Mouse (Mus musculus): ENCODE results near the gene Pskh1. TPM values are rescaled to one million over a fixed set of nuclear protein-coding genes. Genes with fewer than 3 reads are reported as not detected.

Pskh1 gene
- polyA plus RNA-seq, 1 experiment = 24.3 TPM

DNA sequence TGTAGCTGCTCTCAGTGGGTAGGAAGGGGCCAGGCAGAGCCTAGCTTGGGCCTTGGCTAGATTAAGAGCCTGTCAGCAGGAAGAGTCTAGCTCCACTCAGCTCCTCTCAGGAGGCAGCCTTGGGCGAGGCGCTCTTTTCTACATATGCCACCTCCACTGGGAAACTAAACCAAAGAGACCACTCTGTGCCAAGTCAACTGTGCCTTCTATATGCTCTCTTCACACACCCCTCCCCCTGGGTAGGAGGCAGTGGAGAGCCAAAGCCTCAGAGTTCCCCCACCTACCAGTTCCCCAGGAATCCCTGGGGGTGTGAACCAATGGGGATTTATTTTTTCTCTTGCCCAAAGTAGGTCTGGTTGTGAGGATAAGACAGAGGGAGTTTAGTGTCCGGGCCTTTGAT is 31.0 kb downstream of the Pskh1 start:
- 93% methylated on average over 3 of the region's 3 CpGs for WGBS

DNA sequence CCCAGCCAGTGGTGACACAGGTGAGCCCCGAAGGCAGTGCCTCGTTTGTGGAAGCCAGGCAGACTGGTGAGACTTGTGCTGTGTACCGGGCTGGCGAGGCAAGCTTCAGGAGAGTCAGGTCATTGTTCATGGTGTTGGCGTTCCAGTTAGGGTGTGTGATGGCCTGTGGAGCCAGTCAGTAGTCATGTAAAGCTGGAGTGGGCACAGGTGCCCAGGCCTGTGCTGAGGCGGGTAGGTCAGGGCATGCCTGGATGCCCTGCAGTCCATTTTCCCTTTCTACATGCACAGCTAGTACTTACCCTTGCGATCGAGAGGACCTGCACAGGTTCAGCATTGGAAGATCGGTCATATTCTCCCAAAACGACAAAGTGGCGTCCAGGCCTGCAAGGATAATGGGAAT is 32.3 kb downstream of the Pskh1 start:
- DNase-seq (ENCODE audit: low read depth in 1 of 2, low spot score in 2 of 2) = no peak
- Histone ChIP-seq H3K36me3 (ENCODE audit: control insufficient read depth, insufficient read depth, low read length) (peaks cover 15% of the 10 kb centered on the region), H3K4me1 (ENCODE audit: control insufficient read depth, insufficient read depth, insufficient read length) (peaks cover 3% of the 10 kb centered on the region; the same call in 1 of the 2 replicates)

More for the DNA sequence above, 31.0 kb downstream of the Pskh1 start:
- TF ChIP-seq CTCF (IDR thresholded peaks at IDR 0.05; ENCODE audit: extremely low read depth, insufficient read depth, insufficient read length, insufficient replicate concordance) (no peak), POLR2A (IDR thresholded peaks at IDR 0.05; ENCODE audit: low read depth, low read length) (no peak)
- H3K36me3 ChIP-seq (ENCODE audit: control insufficient read depth, insufficient read depth, low read length) = peaks cover 16% of the 10 kb centered on the region
- H3K4me3 ChIP-seq (ENCODE audit: extremely low read depth, insufficient read depth, insufficient read length) = no peak overlapping the region
- no peak for DNase-seq (ENCODE audit: low read depth in 1 of 2, low spot score in 2 of 2)
- H3K27me3 ChIP-seq (ENCODE audit: control insufficient read depth, insufficient read depth, low read length) = no peaks in the 10 kb centered on the region
- no peaks in the 10 kb centered on the region for H3K4me1 ChIP-seq (ENCODE audit: control insufficient read depth, insufficient read depth, insufficient read length)
- no peak overlapping the region for H3K27ac ChIP-seq (ENCODE audit: insufficient read depth, low read length)

DNA sequence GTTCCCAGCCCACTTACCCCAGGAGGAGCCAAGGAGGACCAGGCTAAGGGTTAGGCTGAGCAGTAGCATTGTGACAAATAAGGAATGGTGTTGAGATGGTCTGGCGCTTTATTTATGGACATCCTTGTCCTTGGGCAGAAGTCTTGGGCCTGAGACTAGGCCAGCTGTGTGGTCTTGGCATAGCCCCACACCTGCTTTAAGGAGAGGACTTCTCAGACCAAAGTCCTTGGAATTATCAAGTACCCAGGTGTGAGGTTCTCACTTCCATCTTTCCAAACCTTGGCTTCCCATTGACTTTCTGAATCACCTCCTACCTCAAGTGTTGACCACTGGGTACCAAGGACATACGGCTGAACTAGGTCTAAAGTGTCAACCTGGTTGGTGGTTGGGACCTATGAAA is 33.5 kb downstream of the Pskh1 start, which contains the start of gene Ctrl:
TSS of gene Ctrl (minus strand) at position 101 of the 400 bp plus-strand sequence.
- no peaks in the 10 kb centered on the region for H3K27me3 ChIP-seq (ENCODE audit: control insufficient read depth, insufficient read depth, low read length)
- TF ChIP-seq CTCF (IDR thresholded peaks at IDR 0.05; ENCODE audit: extremely low read depth, insufficient read depth, insufficient read length, insufficient replicate concordance) (no peak), POLR2A (IDR thresholded peaks at IDR 0.05; ENCODE audit: low read depth, low read length) (no peak)
- 88% methylated on average over 2 of the region's 2 CpGs for WGBS
- no peak within 1 kb of the TSS for H3K4me3 ChIP-seq (ENCODE audit: extremely low read depth, insufficient read depth, insufficient read length)
- DNase-seq (ENCODE audit: low read depth in 1 of 2, low spot score in 2 of 2) = no peak
- H3K4me1 ChIP-seq (ENCODE audit: control insufficient read depth, insufficient read depth, insufficient read length) = peaks cover 3% of the 10 kb centered on the region; the same call in 1 of the 2 replicates
- no peak within 1 kb of the TSS for H3K27ac ChIP-seq (ENCODE audit: insufficient read depth, low read length)
- peaks cover 15% of the 10 kb centered on the region for H3K36me3 ChIP-seq (ENCODE audit: control insufficient read depth, insufficient read depth, low read length)

More for the DNA sequence above, 32.3 kb downstream of the Pskh1 start:
- Histone ChIP-seq H3K27ac (ENCODE audit: insufficient read depth, low read length) (no peak overlapping the region), H3K4me3 (ENCODE audit: extremely low read depth, insufficient read depth, insufficient read length) (no peak overlapping the region), H3K27me3 (ENCODE audit: control insufficient read depth, insufficient read depth, low read length) (no peaks in the 10 kb centered on the region)
- WGBS = 94% methylated on average over 11 of the region's 11 CpGs
- TF ChIP-seq CTCF (IDR thresholded peaks at IDR 0.05; ENCODE audit: extremely low read depth, insufficient read depth, insufficient read length, insufficient replicate concordance) = no peak
- TF ChIP-seq POLR2A (IDR thresholded peaks at IDR 0.05; ENCODE audit: low read depth, low read length) = no peak

DNA sequence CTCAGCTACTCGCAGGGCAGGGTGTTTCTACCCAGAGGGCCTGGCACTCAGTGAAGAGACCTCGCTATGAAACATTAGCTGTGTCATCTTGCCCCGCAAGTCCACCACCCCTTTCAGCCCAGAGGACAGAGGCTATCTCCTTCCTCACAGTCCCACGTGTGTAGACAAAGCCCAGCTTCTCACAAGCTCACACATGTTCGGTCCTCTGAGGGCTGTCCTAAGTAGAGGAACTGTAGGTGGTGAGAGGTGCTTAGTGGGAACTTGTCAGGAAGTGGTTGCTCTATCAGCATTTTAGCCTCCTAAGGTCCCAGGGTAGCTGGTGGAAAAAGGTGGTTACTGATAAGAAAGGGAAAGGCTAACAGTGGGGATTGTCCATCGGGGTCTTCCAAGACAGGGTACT is 34.9 kb downstream of the Pskh1 start:
- WGBS = 51% methylated on average over 6 of the region's 6 CpGs
- H3K36me3 ChIP-seq (ENCODE audit: control insufficient read depth, insufficient read depth, low read length) = peaks cover 12% of the 10 kb centered on the region

DNA sequence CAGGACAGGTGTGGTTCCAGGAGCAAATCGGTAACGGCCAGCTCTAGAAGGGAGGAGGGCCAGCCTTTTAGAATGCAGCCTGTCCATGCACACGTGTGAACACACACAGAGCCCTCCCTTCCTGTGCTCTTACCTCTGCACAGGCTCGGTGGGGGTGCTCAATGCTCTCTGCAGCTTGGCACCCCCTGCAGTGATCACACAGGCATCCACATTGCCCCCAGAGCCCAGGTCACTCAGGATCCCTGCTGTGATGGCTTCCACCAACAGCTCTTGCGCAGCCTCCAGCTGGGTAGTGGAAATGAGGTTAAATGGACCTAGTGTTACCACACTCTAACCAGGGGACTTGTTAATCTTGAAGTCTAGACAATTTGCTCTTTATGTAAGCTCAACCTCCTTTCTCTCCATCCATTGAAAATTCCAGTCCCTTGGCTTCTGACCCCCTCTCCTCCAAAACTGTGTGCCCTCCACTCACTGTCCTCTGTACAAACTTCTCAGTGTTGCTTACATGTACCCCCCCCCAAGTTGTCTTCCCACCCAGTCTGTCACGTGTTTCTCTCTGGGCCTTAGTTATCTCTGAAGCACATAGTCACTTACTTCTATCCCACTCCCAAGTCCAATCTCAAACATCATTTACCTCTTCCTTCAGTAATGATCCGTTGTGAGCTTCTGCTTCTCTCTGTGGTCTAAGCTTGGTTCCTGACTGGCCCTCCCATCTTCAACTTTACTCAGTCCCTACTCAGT is 35.8 kb downstream of the Pskh1 start:
- Histone ChIP-seq H3K36me3 (ENCODE audit: control insufficient read depth, insufficient read depth, low read length) (peaks cover 12% of the 10 kb centered on the region), H3K4me3 (ENCODE audit: extremely low read depth, insufficient read depth, insufficient read length) (no peak overlapping the region), H3K27me3 (ENCODE audit: control insufficient read depth, insufficient read depth, low read length) (no peaks in the 10 kb centered on the region), H3K27ac (ENCODE audit: insufficient read depth, low read length) (no peak overlapping the region), H3K4me1 (ENCODE audit: control insufficient read depth, insufficient read depth, insufficient read length) (peaks cover 3% of the 10 kb centered on the region; the same call in 1 of the 2 replicates)
- no peak for DNase-seq (ENCODE audit: low read depth in 1 of 2, low spot score in 2 of 2)
- TF ChIP-seq CTCF (IDR thresholded peaks at IDR 0.05; ENCODE audit: extremely low read depth, insufficient read depth, insufficient read length, insufficient replicate concordance) = no peak
- 80% methylated on average over 7 of the region's 7 CpGs for WGBS

More for the DNA sequence above, 34.9 kb downstream of the Pskh1 start:
- TF ChIP-seq POLR2A (IDR thresholded peaks at IDR 0.05; ENCODE audit: low read depth, low read length) (no peak), CTCF (IDR thresholded peaks at IDR 0.05; ENCODE audit: extremely low read depth, insufficient read depth, insufficient read length, insufficient replicate concordance) (no peak)
- no peak for DNase-seq (ENCODE audit: low read depth in 1 of 2, low spot score in 2 of 2)
- peaks cover 3% of the 10 kb centered on the region; the same call in 1 of the 2 replicates for H3K4me1 ChIP-seq (ENCODE audit: control insufficient read depth, insufficient read depth, insufficient read length)
- H3K27ac ChIP-seq (ENCODE audit: insufficient read depth, low read length) = no peak overlapping the region
- H3K4me3 ChIP-seq (ENCODE audit: extremely low read depth, insufficient read depth, insufficient read length) = no peak overlapping the region
- no peaks in the 10 kb centered on the region for H3K27me3 ChIP-seq (ENCODE audit: control insufficient read depth, insufficient read depth, low read length)

DNA sequence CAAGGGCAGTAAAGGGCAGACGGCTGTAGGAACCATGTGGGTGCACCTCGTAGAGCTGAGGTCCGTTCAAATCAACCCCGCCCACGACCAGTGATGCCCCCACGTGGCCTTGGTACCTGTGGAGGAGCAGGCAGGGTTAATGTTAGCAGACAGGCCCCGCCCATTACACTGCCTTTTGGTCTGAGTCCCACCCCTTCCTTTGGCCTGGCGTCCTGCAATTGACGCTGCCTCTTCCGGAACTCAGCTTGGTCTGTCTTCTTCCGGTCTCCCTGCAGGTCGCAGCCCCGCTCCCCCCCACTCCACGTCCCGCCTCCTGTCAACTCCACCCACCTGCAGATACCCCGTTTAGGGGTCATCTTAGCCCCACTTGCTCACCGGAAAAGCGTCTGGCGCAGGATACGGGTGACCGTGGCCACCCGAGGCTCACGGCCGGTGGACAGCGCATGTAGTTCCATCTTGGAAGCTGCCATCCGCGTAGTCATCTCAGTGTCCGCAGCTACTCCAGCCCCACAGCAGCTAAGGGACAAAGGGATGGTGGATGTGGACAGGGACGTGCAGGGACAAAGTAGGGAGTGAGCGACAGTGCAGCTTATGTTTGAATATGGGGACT is 36.7 kb downstream of the Pskh1 start:
- Histone ChIP-seq H3K36me3 (ENCODE audit: control insufficient read depth, insufficient read depth, low read length) (peaks cover 12% of the 10 kb centered on the region), H3K4me1 (ENCODE audit: control insufficient read depth, insufficient read depth, insufficient read length) (peaks cover 3% of the 10 kb centered on the region; the same call in 1 of the 2 replicates), H3K27me3 (ENCODE audit: control insufficient read depth, insufficient read depth, low read length) (no peaks in the 10 kb centered on the region), H3K4me3 (ENCODE audit: extremely low read depth, insufficient read depth, insufficient read length) (peak overlapping the region; percentile 93), H3K27ac (ENCODE audit: insufficient read depth, low read length) (peak overlapping the region; percentile 94)
- TF ChIP-seq CTCF (IDR thresholded peaks at IDR 0.05; ENCODE audit: extremely low read depth, insufficient read depth, insufficient read length, insufficient replicate concordance) (no peak), POLR2A (IDR thresholded peaks at IDR 0.05; ENCODE audit: low read depth, low read length) (peak; percentile 17)
- DNase-seq (ENCODE audit: low read depth in 1 of 2, low spot score in 2 of 2) = peak; percentile 42 to 87
- WGBS = 1% methylated on average over 30 of the region's 30 CpGs
